Mouse (Mus musculus) forebrain, embryonic 11.5 days (tissue): ENCODE measurements around the gene A230050P20Rik. TPM values are rescaled to one million over a fixed set of nuclear protein-coding genes. Genes with fewer than 3 reads are reported as not detected.

Source experiments
- ATAC-seq: fragments of 200-750 bp; cut with Nextera tagmentation; replicated peaks from 2 replicates; pipeline ENCODE4 v1.8.0; 2017; ENCODE audit warnings: moderate TSS enrichment; ENCODE audit not compliant: low FRiP score
- DNase-seq: peaks from one replicate; pipeline ENCODE4 v3.0.0-alpha.2; 2017; ENCODE audit warnings: low spot score
- H3K27ac ChIP-seq: fragments of 300-500 bp; sonication (generic); 2 replicates; pipeline ENCODE4 v1.5.1; 2014; ENCODE audit warnings: low read depth, low read length
- H3K27me3 ChIP-seq: fragments of 300-500 bp; sonication (generic); 2 replicates; pipeline ENCODE4 v1.6.1; 2014; ENCODE audit warnings: mild to moderate bottlenecking, low read length, mixed read lengths; ENCODE audit not compliant: control insufficient read depth, insufficient read depth
- H3K36me3 ChIP-seq: fragments of 300-500 bp; sonication (generic); 2 replicates; pipeline ENCODE4 v1.6.1; 2014; ENCODE audit warnings: mild to moderate bottlenecking, low read length, moderate library complexity, mixed read lengths; ENCODE audit not compliant: control insufficient read depth, insufficient read depth
- H3K4me1 ChIP-seq: fragments of 300-500 bp; sonication (generic); replicated peaks from 2 replicates; pipeline ENCODE4 v1.6.1; 2014; ENCODE audit warnings: low read length, mixed read lengths; ENCODE audit not compliant: control insufficient read depth, insufficient read depth
- H3K4me2 ChIP-seq: fragments of 300-500 bp; sonication (generic); 2 replicates; pipeline ENCODE4 v1.6.1; 2014; ENCODE audit warnings: low read depth, mild to moderate bottlenecking, low read length, moderate library complexity, mixed read lengths; ENCODE audit not compliant: severe bottlenecking
- H3K4me3 ChIP-seq: fragments of 300-500 bp; sonication (generic); 2 replicates; pipeline ENCODE4 v1.5.1; 2014; ENCODE audit warnings: low read depth, low read length
- H3K9ac ChIP-seq: fragments of 300-500 bp; sonication (generic); 2 replicates; pipeline ENCODE4 v1.6.1; 2014; ENCODE audit warnings: low read length
- H3K9me3 ChIP-seq: fragments of 300-500 bp; sonication (generic); 2 replicates; pipeline ENCODE4 v1.6.1; 2016; ENCODE audit warnings: low read length, mixed read lengths; ENCODE audit not compliant: control insufficient read depth
- WGBS: fragments of 180-500 bp; shearing (Covaris S2); extraction: QIAGEN DNeasy Blood & Tissue Kit; methylation state at CpG from one replicate; pipeline ENCODE4 v1.1.7; 2014; 5-methylcytosine and 5-hydroxymethylcytosine counted together
- polyA plus RNA-seq: library from polyadenylated mRNA; unstranded; fragments of >200 nt; fragmentation: Nextera tagmentation; extraction: Ambion mirVana; gene quantifications from 2 replicates; pipeline ENCODE4 v1.2.1, GENCODE M21; 2014

Gene A230050P20Rik
- polyA plus RNA-seq, 1 experiment from 2014 or later = 1.3 TPM

DNA sequence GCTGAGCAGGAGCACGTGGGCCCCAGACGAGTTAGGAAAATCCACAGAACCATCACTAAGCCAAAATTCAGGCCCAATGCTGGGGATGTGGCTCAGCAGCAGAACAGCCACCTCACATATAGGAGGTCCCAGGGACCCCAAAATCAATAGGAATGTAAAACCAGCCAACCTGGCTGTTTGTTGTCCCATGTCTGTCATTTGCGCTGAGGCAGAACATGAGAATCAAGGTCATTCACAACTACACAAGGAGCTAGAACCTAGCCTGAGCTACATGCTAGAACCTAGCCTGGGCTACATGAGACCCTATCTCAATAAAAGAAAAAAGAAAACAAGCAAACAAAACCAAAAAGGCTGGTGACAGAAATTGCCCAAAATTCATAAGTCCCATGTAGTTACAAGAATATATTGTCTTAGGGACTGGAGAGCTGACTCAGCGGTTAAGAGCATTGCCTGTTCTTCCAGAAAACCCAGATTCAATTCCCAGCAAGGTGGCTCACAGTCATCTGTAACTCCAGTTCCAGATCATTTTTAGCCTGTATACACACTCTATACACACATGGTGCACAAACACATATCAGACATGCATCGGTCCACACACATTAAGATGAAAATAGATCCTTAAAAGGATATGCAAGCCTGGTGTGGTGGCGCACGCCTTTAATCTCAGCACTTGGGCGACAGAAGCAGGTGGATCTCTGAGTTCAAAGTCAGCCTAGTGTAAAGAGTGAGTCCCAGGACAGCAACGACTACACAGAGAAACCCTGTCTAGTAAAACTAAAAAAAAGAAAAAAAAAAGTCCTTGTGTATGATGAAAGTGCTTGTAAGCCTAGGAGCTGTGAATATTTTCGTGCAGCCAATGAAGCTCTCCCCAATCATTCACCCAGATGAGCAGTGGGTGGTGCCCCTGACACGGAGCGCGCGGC is 8.9 kb downstream of the A230050P20Rik start:
- no peak for ATAC-seq
- no peaks in the 10 kb centered on the region for H3K27me3 ChIP-seq
- H3K4me3 ChIP-seq = peak overlapping the region; percentile 37
- no peaks in the 10 kb centered on the region for H3K9me3 ChIP-seq
- no peaks in the 10 kb centered on the region for H3K36me3 ChIP-seq
- H3K4me2 ChIP-seq = peak overlapping the region; percentile 71; the same call in 1 of the 2 replicates
- 35% methylated on average over 14 of the region's 14 CpGs for WGBS
- peak overlapping the region; percentile 39 for H3K9ac ChIP-seq
- H3K4me1 ChIP-seq = peaks cover 4% of the 10 kb centered on the region; the same call in 1 of the 2 replicates
- no peak overlapping the region for H3K27ac ChIP-seq
- no peak for DNase-seq

DNA sequence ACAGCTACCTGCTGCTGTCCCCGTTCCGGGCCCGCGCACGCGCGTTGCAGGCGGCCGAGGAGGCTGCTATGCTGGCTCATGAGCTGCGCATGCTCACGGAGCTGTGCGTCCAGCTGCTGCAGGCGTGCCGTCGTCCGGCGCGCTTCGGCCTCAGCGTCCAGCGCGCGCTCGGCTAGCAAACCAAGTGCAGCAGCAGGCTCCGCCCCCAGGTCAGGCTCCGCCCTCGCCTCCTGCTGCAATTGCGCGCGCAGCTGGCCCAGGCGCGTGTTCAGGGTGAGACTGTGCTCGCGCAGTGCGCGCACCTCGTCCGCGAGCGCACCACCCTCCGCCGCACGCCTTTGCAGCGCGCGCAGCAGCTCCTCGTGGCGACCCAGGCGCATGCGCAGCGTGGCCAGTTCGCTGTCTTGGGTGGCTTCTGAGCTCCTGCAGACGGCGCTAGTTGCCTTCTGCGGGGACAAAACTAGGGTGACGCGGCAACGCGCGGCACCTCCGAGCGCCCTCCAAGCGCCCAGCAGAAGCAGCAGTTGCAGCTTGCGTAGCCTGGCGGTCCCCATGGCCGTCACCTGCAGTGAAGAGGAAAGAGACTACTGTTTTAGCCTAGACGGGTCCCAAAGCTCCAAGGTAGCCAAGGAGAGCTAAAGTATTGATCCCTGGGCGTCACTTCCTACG is 9.7 kb downstream of the A230050P20Rik start:
- Histone ChIP-seq H3K9ac (peak overlapping the region; percentile 72), H3K27ac (peak overlapping the region; percentile 83), H3K9me3 (no peaks in the 10 kb centered on the region), H3K4me2 (peak overlapping the region; percentile 71), H3K36me3 (no peaks in the 10 kb centered on the region), H3K4me3 (peak overlapping the region; percentile 37), H3K27me3 (no peaks in the 10 kb centered on the region), H3K4me1 (peaks cover 4% of the 10 kb centered on the region; the same call in 1 of the 2 replicates)
- DNase-seq = peak; percentile 100
- ATAC-seq = peak; percentile 95
- under 1% methylated on average over 69 of the region's 69 CpGs for WGBS

DNA sequence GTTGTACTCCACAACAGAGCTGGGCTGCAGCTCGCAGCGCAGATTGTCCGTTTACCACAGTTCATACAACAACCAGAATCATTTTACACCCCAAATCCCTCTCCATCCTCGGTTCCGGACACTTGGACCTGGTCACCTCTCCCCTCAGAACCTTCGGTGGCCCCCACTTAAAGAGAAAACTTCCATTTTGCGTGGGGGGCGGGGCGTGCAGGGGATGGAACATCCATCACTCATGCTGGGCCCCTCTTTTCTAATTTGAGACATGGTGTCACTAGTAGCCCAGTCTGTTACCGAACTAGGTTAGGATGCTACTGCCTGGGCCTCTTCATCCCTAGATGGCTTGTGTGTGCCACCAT is 10.2 kb downstream of the A230050P20Rik start:
- H3K27me3 ChIP-seq = no peaks in the 10 kb centered on the region
- peak overlapping the region; percentile 83 for H3K27ac ChIP-seq
- WGBS = 24% methylated on average over 10 of the region's 10 CpGs
- no peaks in the 10 kb centered on the region for H3K9me3 ChIP-seq
- H3K4me1 ChIP-seq = peaks cover 4% of the 10 kb centered on the region; the same call in 1 of the 2 replicates
- ATAC-seq = peak; percentile 4
- H3K9ac ChIP-seq = peak overlapping the region; percentile 72
- peak overlapping the region; percentile 37 for H3K4me3 ChIP-seq
- no peak for DNase-seq
- H3K4me2 ChIP-seq = peak overlapping the region; percentile 71
- no peaks in the 10 kb centered on the region for H3K36me3 ChIP-seq

DNA sequence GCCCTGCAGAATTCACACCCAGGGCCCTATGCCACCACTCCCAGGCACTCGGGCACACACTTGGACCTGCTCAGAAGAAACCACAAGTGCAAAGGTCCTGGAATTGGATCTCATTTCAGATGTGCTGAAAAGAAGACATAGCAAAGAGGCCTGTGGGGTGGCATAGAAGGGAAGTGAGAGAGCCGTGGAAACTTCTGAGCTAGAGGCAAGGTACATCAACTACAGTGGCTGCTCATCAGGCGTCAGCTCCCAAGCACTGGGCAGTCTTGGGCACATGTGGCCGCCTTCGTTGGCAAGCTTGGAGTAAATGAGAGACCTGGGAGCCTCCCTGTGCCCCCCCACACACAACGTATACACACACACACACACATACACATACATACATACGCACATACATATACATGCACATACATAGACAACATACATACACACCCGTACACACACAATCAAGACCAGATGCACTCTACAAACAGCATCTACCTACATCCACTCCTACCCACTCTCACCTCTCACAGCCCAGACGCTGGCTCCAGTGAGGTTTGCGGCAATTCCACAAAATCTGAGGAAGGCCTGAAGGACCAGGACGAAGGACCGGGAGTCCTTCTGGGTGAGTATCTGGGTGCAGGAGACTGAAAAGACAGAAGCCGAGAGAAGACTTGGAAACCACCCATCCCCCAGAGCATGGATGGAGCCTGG is 10.8 kb downstream of the A230050P20Rik start, which contains the start of gene Angptl6:
Angptl6 (minus strand) TSS at position 631 of the 696 bp plus-strand sequence.
- peak within 1 kb of the TSS; percentile 83 for H3K27ac ChIP-seq
- WGBS = 93% methylated on average over 13 of the region's 13 CpGs
- peak within 1 kb of the TSS; percentile 72 for H3K9ac ChIP-seq
- DNase-seq = no peak
- no peak; the same call in 1 of the 2 replicates for ATAC-seq
- peak within 1 kb of the TSS; percentile 37 for H3K4me3 ChIP-seq
- H3K4me1 ChIP-seq = peaks cover 4% of the 10 kb centered on the region; the same call in 1 of the 2 replicates
- peak within 1 kb of the TSS; percentile 71 for H3K4me2 ChIP-seq
- no peaks in the 10 kb centered on the region for H3K27me3 ChIP-seq
- no peaks in the 10 kb centered on the region for H3K9me3 ChIP-seq
- no peaks in the 10 kb centered on the region for H3K36me3 ChIP-seq

DNA sequence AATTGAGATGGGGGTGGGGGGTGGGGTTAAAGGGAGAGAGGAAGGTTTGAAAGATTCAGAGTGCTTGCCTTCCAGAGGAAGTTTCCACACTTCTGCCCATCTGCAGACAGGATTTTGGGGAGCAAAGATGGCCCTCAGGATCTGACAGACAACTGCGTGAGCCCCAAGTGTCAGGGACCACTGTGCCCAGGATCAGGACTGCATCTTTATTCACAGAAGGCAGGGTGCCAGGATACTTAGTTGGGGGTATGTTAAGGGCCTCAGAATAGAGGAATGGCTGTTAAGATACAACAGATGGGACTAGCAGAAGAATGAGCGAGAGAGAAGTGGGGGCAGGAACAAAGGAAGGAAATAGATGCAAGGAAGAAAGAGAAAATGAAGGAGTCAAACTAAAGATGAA is 18.1 kb downstream of the A230050P20Rik start:
- WGBS = 98% methylated on average over 2 of the region's 2 CpGs
- Histone ChIP-seq H3K4me1 (0 out of 2 replicates have a peak, but pooled peaks cover 5% of the 10 kb centered on the region), H3K4me3 (no peak overlapping the region), H3K9ac (no peak overlapping the region), H3K27ac (no peak overlapping the region), H3K4me2 (no peak overlapping the region), H3K27me3 (no peaks in the 10 kb centered on the region), H3K9me3 (no peaks in the 10 kb centered on the region), H3K36me3 (peaks cover 16% of the 10 kb centered on the region)
- ATAC-seq (no peak), DNase-seq (no peak)

DNA sequence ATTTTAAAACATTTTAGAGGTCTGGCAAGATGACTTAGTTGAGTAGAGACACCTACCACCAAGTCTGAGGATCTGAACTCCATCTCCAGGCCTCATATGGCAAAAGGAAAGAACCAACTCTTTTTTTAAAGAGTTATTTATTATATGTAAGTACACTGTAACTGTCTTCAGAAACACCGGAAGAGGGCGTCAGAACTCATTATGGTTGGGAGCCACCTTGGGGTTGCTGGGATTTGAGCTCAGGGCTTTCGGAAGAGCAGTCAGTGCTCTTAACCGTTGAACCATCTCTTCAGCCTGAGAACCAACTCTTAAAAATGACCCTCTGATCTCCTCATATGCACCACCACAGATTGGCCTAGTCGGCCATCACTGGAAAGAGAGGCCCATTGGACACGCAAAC is 18.7 kb downstream of the A230050P20Rik start:
- 89% methylated on average over 6 of the region's 6 CpGs for WGBS
- Histone ChIP-seq H3K4me3 (no peak overlapping the region), H3K9me3 (no peaks in the 10 kb centered on the region), H3K4me1 (0 out of 2 replicates have a peak, but pooled peaks cover 5% of the 10 kb centered on the region), H3K4me2 (peak overlapping the region; percentile 68; the same call in 1 of the 2 replicates), H3K27ac (no peak overlapping the region), H3K27me3 (no peaks in the 10 kb centered on the region), H3K9ac (no peak overlapping the region), H3K36me3 (peaks cover 17% of the 10 kb centered on the region)
- ATAC-seq (no peak), DNase-seq (no peak)

DNA sequence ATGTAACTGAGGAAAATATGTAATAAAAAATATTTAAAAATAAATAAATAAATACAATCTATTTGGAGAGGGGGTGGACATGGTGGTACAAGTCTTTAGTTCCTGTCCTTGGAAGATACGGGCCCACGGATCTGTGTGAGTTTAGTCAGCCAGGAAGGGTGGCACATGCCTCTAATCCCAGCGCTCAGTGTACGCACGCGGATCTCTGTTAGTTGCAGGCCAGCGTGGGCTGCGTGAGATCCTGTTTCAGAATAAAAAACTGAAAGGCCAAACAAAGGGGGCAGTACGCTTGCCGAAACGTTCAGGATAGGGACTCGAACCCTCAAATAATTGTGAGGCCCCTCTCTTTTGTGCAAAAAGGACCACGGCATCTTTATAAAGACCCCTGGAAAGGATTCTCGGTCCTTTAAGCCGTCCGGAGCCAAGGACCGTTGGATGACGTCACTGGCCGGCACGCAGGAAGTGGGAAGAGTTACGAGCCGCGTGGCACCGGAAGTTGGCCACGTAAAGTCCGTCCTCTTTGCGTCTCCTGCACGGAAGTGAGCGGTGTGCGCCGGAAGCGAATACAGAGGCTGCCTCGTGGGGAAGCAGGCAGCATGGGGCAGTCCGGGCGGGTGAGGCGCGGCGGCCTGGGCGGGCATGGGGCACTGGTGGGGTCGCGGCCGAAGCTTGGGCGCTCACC is 19.4 kb downstream of the A230050P20Rik start, which contains the start of gene Ppan:
Ppan (plus strand) TSS at position 472 of the 682 bp plus-strand sequence.
- H3K4me3 ChIP-seq = peak within 1 kb of the TSS; percentile 90
- WGBS = under 1% methylated on average over 41 of the region's 43 CpGs
- peak within 1 kb of the TSS; percentile 89 for H3K27ac ChIP-seq
- no peaks in the 10 kb centered on the region for H3K27me3 ChIP-seq
- DNase-seq = peak; percentile 95
- H3K9me3 ChIP-seq = no peaks in the 10 kb centered on the region
- H3K4me2 ChIP-seq = peak within 1 kb of the TSS; percentile 68
- peaks cover 17% of the 10 kb centered on the region for H3K36me3 ChIP-seq
- 0 out of 2 replicates have a peak, but pooled peaks cover 5% of the 10 kb centered on the region for H3K4me1 ChIP-seq
- ATAC-seq = peak; percentile 97
- H3K9ac ChIP-seq = peak within 1 kb of the TSS; percentile 91
